9 mouse cellular contexts compared by ENCODE assay signal in the genomic region with DNA sequence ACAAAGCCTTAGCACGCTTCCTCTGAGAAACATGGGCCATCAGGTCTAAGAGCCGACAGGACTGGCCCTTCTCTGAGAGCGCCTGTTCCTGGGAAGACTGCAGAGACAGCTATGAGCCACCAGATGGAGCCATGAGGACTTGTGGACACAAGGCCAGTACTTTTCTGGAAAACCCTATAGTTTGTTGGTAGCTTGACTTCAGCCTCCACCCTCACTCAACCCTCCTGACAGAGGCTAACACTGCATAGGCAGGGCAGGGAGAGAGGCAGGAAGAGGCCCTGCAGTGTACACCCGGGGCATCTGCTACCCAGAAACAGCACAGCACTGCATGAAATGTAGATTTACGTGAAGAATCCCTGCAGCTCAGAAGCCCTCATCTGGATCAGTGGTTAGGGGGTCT. TPM values are rescaled to one million over a fixed set of nuclear protein-coding genes. Genes with fewer than 3 reads are reported as not detected.
A peak's percentile ranks its signal among the peaks of the same experiment; 100 is the strongest.
DNase-seq lines count a peak whose midpoint lies in the region; TF ChIP-seq lines count a peak whose summit lies in the region.
"Had no signal": no experiment of that assay in that cellular context is flagged by ENCODE, and none has a peak within 500 bp of the region (broad histone marks: within the 10 kb centered on the region; RNA-seq: fewer than 3 reads in every experiment).

No protein-coding gene starts in this region.

- peak; percentile 47 for DNase-seq in CD4-positive helper T cell, adult 2 months (ENCODE audit: low read depth, low spot score)
- DNase-seq in MEL (ENCODE audit: low read depth, low spot score), result peak; percentile 70
- peak; percentile 44 to 56 for DNase-seq in cerebellum, adult 18-20 months
- DNase-seq in frontal cortex, adult 2 months (ENCODE audit: extremely low spot score in 1 of 2, low spot score in 1 of 2), result peak; percentile 19 to 73
- DNase-seq in kidney, postnatal 14 days, result peak; percentile 59
- peak; percentile 15 to 29 for DNase-seq in lung, adult 18-20 months
- peak; percentile 25 for DNase-seq in retina, postnatal 7 days (ENCODE audit: low read depth, low spot score)
- no peak for DNase-seq in urinary bladder, postnatal 25 days (ENCODE audit: low spot score)

- H3K27ac ChIP-seq in MEL (ENCODE audit: control insufficient read depth, low read depth, low read length), result no peak overlapping the region
- H3K27ac ChIP-seq: stomach, embryonic 15.5 days had no signal

- no peak for TF ChIP-seq EP300 in MEL (IDR thresholded peaks at IDR 0.05; ENCODE audit: low read depth in 1 of 2, low read length in 2 of 2)

- TF ChIP-seq CTCF in MEL (IDR thresholded peaks at IDR 0.05 in 2 of 3, conservative IDR thresholded peaks at IDR 0.05 in 1 of 3; ENCODE audit: control insufficient read depth in 1 of 3, insufficient read depth in 1 of 3, low read depth in 2 of 3, low read length in 3 of 3, poor library complexity in 1 of 3, severe bottlenecking in 1 of 3), result peak; percentile 55 to 73 (median 71)

- no peaks in the 10 kb centered on the region for H3K9me3 ChIP-seq in MEL (replicated peaks; ENCODE audit: insufficient read depth, low read length)
- H3K9me3 ChIP-seq: stomach, embryonic 15.5 days had no signal

- peaks cover 0 to 4% of the 10 kb centered on the region in 2 experiments; a peak in 2 of 4 replicates for H3K36me3 ChIP-seq in MEL (ENCODE audit: control insufficient read depth in 1 of 2, insufficient read depth in 2 of 2, low read length in 2 of 2)

- H3K4me3 ChIP-seq in MEL (ENCODE audit: control insufficient read depth in 1 of 2, insufficient read depth in 1 of 2, low read depth in 2 of 2, low read length in 2 of 2), result no peak overlapping the region
- H3K4me3 ChIP-seq: stomach, embryonic 15.5 days had no signal

- H3K9ac ChIP-seq in MEL (ENCODE audit: control insufficient read depth, low read depth, low read length, poor library complexity, severe bottlenecking), result no peak overlapping the region
- H3K9ac ChIP-seq: stomach, embryonic 15.5 days had no signal

- no peak for TF ChIP-seq POLR2A in MEL (IDR thresholded peaks at IDR 0.05; ENCODE audit: control insufficient read depth in 1 of 2, insufficient read depth in 1 of 2, low read depth in 1 of 2, low read length in 2 of 2, poor library complexity in 1 of 2)

- TF ChIP-seq RAD21 in MEL (IDR thresholded peaks at IDR 0.05; ENCODE audit: low read depth, low read length), result peak; percentile 56

- no peaks in the 10 kb centered on the region for H3K27me3 ChIP-seq in MEL (ENCODE audit: control insufficient read depth in 1 of 2, insufficient read depth in 2 of 2, low read length in 2 of 2)
- H3K27me3 ChIP-seq: stomach, embryonic 15.5 days had no signal

- no peaks in the 10 kb centered on the region for H3K79me2 ChIP-seq in MEL (ENCODE audit: control insufficient read depth, insufficient read depth, low read length, poor library complexity)

- H3K4me1 ChIP-seq in MEL (ENCODE audit: control insufficient read depth in 1 of 2, insufficient read depth in 2 of 2, low read length in 2 of 2), result no peaks in the 10 kb centered on the region
- H3K4me1 ChIP-seq: stomach, embryonic 15.5 days had no signal

TF ChIP-seq in MEL, 35 proteins besides CTCF, POLR2A, EP300 and RAD21:
- peak; percentile 75 for TF ChIP-seq SMC3 (IDR thresholded peaks at IDR 0.05; ENCODE audit: low read depth, low read length)
- TF ChIP-seq E2F4 (IDR thresholded peaks at IDR 0.05; ENCODE audit: borderline replicate concordance, low read depth, low read length), result no peak
- TF ChIP-seq NELFE (IDR thresholded peaks at IDR 0.05; ENCODE audit: low read depth, low read length), result no peak
- TF ChIP-seq ZC3H11A (IDR thresholded peaks at IDR 0.05; ENCODE audit: low read depth, low read length), result peak; percentile 46; the same call in 1 of the 2 replicates

RNA-seq across cellular contexts. Expression of a gene that starts 42.1 kb away (rescaled TPM):
- 60.5 and 61.2 TPM in 2 replicates for total RNA-seq in MEL (2012; rRNA removed)
- polyA plus RNA-seq in MEL (2012; ENCODE audit: insufficient read depth in 1 of 2, insufficient read length in 2 of 2, low read depth in 1 of 2, low replicate concordance in 2 of 2, missing spikeins in 1 of 2), result 100 to 1,000 TPM in 1 of 2 experiments, not detected in 1; 165 TPM
- 123 and 126 TPM in 2 replicates for polyA plus RNA-seq in frontal cortex, adult 2 months (2012; rRNA removed)
